Mouse (Mus musculus): Measurements from ENCODE around the gene Farsb. TPM values are rescaled to one million over a fixed set of nuclear protein-coding genes. Genes with fewer than 3 reads are reported as not detected.

Gene Farsb
- polyA plus RNA-seq, 1 experiment from 2014 or later, result 133 TPM

DNA sequence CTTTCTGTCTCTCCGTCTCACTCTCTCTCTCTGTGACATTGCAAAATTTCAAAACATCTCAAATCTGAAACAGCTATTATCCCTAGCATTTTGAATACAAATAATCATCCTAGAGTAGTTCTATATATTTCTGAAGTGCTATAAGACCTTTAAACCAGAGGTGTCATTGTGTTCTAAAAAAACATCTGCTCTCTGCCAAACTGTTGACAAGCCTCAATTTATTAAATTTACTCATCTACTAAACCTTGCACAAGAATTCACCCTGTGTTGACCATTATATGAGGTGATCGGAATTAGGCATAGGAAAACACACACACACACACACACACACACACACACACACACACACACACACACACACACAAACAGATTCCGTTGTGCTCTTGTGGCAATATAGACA lies 113.6 kb downstream of the Farsb start:
- ATAC-seq (ENCODE audit: low FRiP score, low TSS enrichment), result no peak
- no peak overlapping the region for H3K4me3 ChIP-seq (ENCODE audit: low read length)
- H3K27ac ChIP-seq (ENCODE audit: low read length), result no peak overlapping the region
- no peaks in the 10 kb centered on the region for H3K36me3 ChIP-seq (ENCODE audit: insufficient read depth, low read length)
- no peaks in the 10 kb centered on the region for H3K27me3 ChIP-seq (ENCODE audit: insufficient read depth, low read length)
- no peak overlapping the region for H3K9ac ChIP-seq (replicated peaks; ENCODE audit: low read length)
- H3K9me3 ChIP-seq (ENCODE audit: low read length), result no peaks in the 10 kb centered on the region; the same call in 1 of the 2 replicates
- 81% methylated on average over 3 of the region's 3 CpGs for WGBS
- no peak overlapping the region for H3K4me2 ChIP-seq (replicated peaks; ENCODE audit: low read depth, low read length)
- H3K4me1 ChIP-seq (ENCODE audit: insufficient read depth, low read length), result peaks cover 6% of the 10 kb centered on the region; the same call in 1 of the 2 replicates

DNA sequence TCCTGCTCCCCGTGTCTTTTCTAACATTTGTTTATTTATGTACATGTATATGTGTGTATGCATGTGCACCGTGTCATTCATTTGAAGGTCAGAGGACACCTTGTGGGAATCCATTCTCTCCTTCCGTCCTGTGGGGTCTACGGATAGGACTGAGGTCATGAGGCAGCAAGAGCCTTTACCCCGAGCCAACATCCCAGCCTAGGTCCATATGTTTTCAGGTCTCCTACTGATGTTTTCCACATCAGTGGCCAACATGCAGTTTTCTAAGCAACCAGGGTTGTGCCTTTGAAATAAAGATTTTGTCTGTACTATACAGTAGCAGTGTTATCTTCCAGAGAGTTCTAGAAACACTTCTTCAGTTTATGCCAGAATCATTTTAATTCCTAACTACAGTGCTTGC lies 114.9 kb downstream of the Farsb start:
- H3K9ac ChIP-seq (replicated peaks; ENCODE audit: low read length), result no peak overlapping the region
- H3K4me3 ChIP-seq (ENCODE audit: low read length), result no peak overlapping the region
- no peaks in the 10 kb centered on the region for H3K27me3 ChIP-seq (ENCODE audit: insufficient read depth, low read length)
- peaks cover 10% of the 10 kb centered on the region; the same call in 1 of the 2 replicates for H3K4me1 ChIP-seq (ENCODE audit: insufficient read depth, low read length)
- 89% methylated on average over 5 of the region's 5 CpGs for WGBS
- H3K9me3 ChIP-seq (ENCODE audit: low read length), result no peaks in the 10 kb centered on the region; the same call in 1 of the 2 replicates
- H3K36me3 ChIP-seq (ENCODE audit: insufficient read depth, low read length), result no peaks in the 10 kb centered on the region
- no peak overlapping the region for H3K4me2 ChIP-seq (replicated peaks; ENCODE audit: low read depth, low read length)
- H3K27ac ChIP-seq (ENCODE audit: low read length), result no peak overlapping the region
- no peak for ATAC-seq (ENCODE audit: low FRiP score, low TSS enrichment)

DNA sequence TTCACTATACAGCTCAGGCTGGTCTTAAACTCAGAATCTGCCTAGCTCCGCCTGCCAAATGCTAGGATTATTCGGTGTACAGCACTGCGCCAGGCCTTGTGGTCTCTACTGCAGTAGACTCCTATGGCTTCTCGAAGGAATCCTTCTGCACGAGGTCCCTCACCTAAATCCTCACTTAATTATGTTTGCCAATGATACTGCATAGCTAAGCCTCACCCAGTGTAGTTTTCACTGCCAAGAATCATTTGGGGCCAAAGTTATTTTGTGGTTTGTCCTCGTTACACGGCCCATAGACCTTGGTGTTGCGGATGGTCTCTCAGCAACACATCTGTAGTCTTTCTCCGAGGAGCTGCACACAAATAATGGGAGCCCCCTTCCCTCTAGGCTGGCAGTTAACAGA lies 116.4 kb downstream of the Farsb start:
- no peak overlapping the region for H3K4me3 ChIP-seq (ENCODE audit: low read length)
- WGBS, result 91% methylated on average over 9 of the region's 9 CpGs
- H3K4me1 ChIP-seq (ENCODE audit: insufficient read depth, low read length), result peaks cover 13% of the 10 kb centered on the region; the same call in 1 of the 2 replicates
- no peak for ATAC-seq (ENCODE audit: low FRiP score, low TSS enrichment)
- no peaks in the 10 kb centered on the region; the same call in 1 of the 2 replicates for H3K9me3 ChIP-seq (ENCODE audit: low read length)
- H3K27me3 ChIP-seq (ENCODE audit: insufficient read depth, low read length), result no peaks in the 10 kb centered on the region
- no peak overlapping the region for H3K27ac ChIP-seq (ENCODE audit: low read length)
- H3K36me3 ChIP-seq (ENCODE audit: insufficient read depth, low read length), result no peaks in the 10 kb centered on the region
- no peak overlapping the region for H3K4me2 ChIP-seq (replicated peaks; ENCODE audit: low read depth, low read length)
- H3K9ac ChIP-seq (replicated peaks; ENCODE audit: low read length), result no peak overlapping the region

DNA sequence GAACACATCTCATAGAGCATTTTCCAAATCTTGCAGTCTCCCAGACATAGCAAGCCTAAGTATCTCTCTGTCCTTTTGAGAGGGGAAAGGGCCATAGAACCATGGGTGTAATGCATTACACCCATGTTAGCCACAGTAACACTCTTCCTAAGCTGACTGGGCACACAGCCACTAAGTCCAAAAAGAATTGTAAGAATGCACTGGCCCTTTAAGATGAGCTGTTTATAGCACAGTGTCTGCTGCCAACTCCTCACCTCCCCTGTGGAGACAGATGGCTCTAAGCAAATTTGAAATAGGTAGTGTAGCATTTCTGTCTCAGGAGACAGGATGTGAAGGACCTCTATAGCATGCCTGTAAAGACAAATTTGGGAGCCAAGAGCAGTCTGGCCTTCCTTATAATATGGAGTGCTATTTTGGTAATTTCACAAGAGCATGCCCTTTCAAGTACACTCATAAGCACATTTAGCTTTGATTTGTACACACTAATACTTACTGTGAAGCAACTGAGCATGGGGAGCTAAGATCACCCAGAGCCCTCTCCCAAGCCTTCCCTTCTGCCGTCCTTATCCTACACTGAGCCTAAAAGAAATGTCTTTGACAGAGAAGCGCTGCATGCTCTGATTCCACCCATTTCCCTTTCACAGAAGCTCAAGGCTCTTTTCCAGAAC lies 117.0 kb downstream of the Farsb start:
- WGBS, result 77% methylated on average over 2 of the region's 2 CpGs
- Histone ChIP-seq H3K4me1 (ENCODE audit: insufficient read depth, low read length) (peaks cover 13% of the 10 kb centered on the region; the same call in 1 of the 2 replicates), H3K9ac (replicated peaks; ENCODE audit: low read length) (no peak overlapping the region), H3K27me3 (ENCODE audit: insufficient read depth, low read length) (no peaks in the 10 kb centered on the region), H3K9me3 (ENCODE audit: low read length) (no peaks in the 10 kb centered on the region; the same call in 1 of the 2 replicates), H3K4me3 (ENCODE audit: low read length) (no peak overlapping the region), H3K36me3 (ENCODE audit: insufficient read depth, low read length) (no peaks in the 10 kb centered on the region), H3K27ac (ENCODE audit: low read length) (no peak overlapping the region), H3K4me2 (replicated peaks; ENCODE audit: low read depth, low read length) (no peak overlapping the region)
- no peak for ATAC-seq (ENCODE audit: low FRiP score, low TSS enrichment)

DNA sequence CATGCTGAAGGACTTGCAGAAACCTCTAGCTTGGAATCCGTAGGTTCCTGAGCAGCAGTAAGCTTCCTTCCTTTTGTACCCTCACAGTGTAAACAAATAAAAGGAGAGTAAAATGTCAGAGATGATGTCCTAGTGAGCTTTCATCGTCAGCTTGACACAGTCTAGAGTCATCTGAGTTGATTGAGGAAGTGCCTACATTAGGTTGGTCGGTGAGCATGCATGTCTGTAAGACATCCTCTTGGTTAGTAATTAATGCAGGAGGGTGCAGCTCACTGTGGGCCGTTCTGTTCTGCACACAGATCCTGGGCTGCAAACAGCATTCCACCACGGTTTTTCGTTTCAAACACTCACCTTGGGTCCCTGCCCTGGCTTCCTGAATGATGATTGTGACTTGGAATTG lies 118.6 kb downstream of the Farsb start:
- Histone ChIP-seq H3K36me3 (ENCODE audit: insufficient read depth, low read length) (no peaks in the 10 kb centered on the region), H3K9ac (replicated peaks; ENCODE audit: low read length) (no peak overlapping the region), H3K4me1 (ENCODE audit: insufficient read depth, low read length) (peaks cover 20% of the 10 kb centered on the region), H3K4me3 (ENCODE audit: low read length) (no peak overlapping the region), H3K27me3 (ENCODE audit: insufficient read depth, low read length) (no peaks in the 10 kb centered on the region), H3K27ac (ENCODE audit: low read length) (no peak overlapping the region), H3K9me3 (ENCODE audit: low read length) (no peaks in the 10 kb centered on the region; the same call in 1 of the 2 replicates), H3K4me2 (replicated peaks; ENCODE audit: low read depth, low read length) (no peak overlapping the region)
- WGBS, result 31% methylated on average over 6 of the region's 6 CpGs
- ATAC-seq (ENCODE audit: low FRiP score, low TSS enrichment), result no peak

Other genes starting within 250 kb of the Farsb start
- 22.1 and 27.5 TPM in 2 replicates for gene Sgpp2, start 178.6 kb downstream of the Farsb start, polyA plus RNA-seq (2015; fragmentation: Nextera tagmentation; extraction: Ambion mirVana)
- 0.39 and 0.46 TPM in 2 replicates for gene Mogat1, start 22.1 kb upstream of the Farsb start, polyA plus RNA-seq (2015; fragmentation: Nextera tagmentation; extraction: Ambion mirVana)
- 1.5 and 1.8 TPM in 2 replicates for gene BC035947, start 23.3 kb upstream of the Farsb start, polyA plus RNA-seq (2015; fragmentation: Nextera tagmentation; extraction: Ambion mirVana)
- gene Acsl3, start 168.9 kb upstream of the Farsb start, polyA plus RNA-seq (2015; fragmentation: Nextera tagmentation; extraction: Ambion mirVana), result 75.2 and 79.1 TPM in 2 replicates
- gene Utp14b, start 169.1 kb upstream of the Farsb start, polyA plus RNA-seq (2015; fragmentation: Nextera tagmentation; extraction: Ambion mirVana), result 2.9 and 3.0 TPM in 2 replicates

Measured in kidney, embryonic 16.5 days (tissue).